Mouse (Mus musculus) megakaryocyte, embryonic 14.5 days (primary cell): ENCODE data around the gene Kdm7a.

Experiments
- FLI1 ChIP-seq: IDR thresholded peaks from 2 replicates; pipeline ENCODE4 v1.6.1; 2012; ENCODE audit warnings: low read length, inconsistent platforms, mixed read lengths
- GATA1 ChIP-seq: IDR thresholded peaks from 3 replicates; pipeline ENCODE4 v1.6.1; 2012; ENCODE audit warnings: mixed read lengths, low read length, inconsistent platforms, borderline replicate concordance

GRCm38 (mm10) chr6:39131480-39131879, 75.1 kb downstream of the Kdm7a start:
- TF ChIP-seq GATA1: no peak
- TF ChIP-seq FLI1: no peak
